Mouse (Mus musculus): ENCODE results near the gene Dgkd.
"Not testable (repeated sequence)": the region's sequence is repeated elsewhere in the genome, so short reads cannot be mapped to it uniquely, and the experiment has no call there.

DNA sequence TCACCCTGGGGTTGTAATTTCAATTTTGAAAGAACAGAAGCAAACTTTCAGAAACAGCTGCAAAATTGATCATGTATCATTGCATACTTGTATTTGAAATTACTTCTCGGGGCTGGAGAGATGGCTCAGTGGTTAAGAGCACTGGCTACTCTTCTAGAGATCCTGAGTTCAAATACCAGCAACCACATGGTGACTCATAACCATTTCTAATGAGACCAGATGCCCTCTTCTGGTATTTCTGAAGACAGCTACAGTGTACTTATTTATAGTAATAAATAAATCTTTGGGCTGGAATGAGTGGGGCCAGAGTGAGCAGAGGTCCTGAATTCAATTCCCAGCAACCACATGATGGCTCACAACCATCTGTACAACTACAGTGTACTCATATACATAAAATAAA, 25.6 kb upstream of the Dgkd start:
- not testable (repeated sequence) for TF ChIP-seq POLR2A (IDR thresholded peaks at IDR 0.05; ENCODE audit: control insufficient read depth in 1 of 2, insufficient read depth in 1 of 2, low read depth in 1 of 2, low read length in 2 of 2, poor library complexity in 1 of 2); RAD21 (IDR thresholded peaks at IDR 0.05; ENCODE audit: low read depth, low read length); CTCF (IDR thresholded peaks at IDR 0.05 in 2 of 3, conservative IDR thresholded peaks at IDR 0.05 in 1 of 3; ENCODE audit: control insufficient read depth in 1 of 3, insufficient read depth in 1 of 3, low read depth in 2 of 3, low read length in 3 of 3, poor library complexity in 1 of 3, severe bottlenecking in 1 of 3); E2F4 (IDR thresholded peaks at IDR 0.05; ENCODE audit: borderline replicate concordance, low read depth, low read length); MYB (IDR thresholded peaks at IDR 0.05; ENCODE audit: low read depth, low read length); USF1 (IDR thresholded peaks at IDR 0.05; ENCODE audit: low read depth, low read length); TAL1 (IDR thresholded peaks at IDR 0.05; ENCODE audit: low read length); CHD2 (IDR thresholded peaks at IDR 0.05; ENCODE audit: low read length); ZMIZ1 (IDR thresholded peaks at IDR 0.05; ENCODE audit: low read depth, low read length); MAFK (IDR thresholded peaks at IDR 0.05; ENCODE audit: borderline replicate concordance, low read depth, low read length); SMC3 (IDR thresholded peaks at IDR 0.05; ENCODE audit: low read depth, low read length); MYC (IDR thresholded peaks at IDR 0.05; ENCODE audit: low read depth, low read length)

All from MEL (cell line).